Mouse (Mus musculus): ENCODE data around the gene Lrch1.

Gene Lrch1

DNA sequence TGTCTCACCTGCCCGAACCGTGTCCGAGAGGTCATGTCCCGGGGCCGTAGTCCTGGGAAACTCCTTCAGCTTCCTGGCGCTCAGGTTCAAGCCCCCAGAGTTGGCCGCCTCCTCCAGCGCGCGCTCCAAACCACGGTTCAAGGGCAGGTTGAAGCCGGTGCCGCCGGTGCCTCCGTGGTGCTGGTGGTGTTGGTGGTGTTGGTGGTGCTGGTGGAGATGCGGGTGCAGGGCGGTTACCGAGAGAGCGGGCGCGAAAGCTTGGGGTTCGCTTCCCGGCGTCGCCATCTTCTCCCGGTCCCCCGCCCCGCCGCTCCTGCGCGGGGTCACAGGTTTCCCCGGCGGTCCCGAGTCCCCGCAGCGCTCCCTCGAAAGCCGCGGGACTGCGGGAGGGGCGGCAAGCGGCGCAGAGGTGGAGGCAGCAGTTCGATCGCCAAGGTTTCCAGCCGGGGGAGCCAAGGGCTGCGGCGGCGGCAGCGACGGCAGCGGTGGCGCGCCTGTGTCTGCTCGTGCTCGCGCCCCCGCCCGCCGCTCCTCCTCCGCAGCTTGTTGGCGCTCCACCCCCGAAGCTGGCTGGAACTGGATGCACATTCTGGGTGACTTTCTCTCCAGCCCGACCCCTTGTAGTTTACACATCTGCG lies at the start of gene Lrch1:
TSS of gene Lrch1 (minus strand) at position 501 of the 638 bp plus-strand sequence.
- peak; percentile 84 for DNase-seq

DNA sequence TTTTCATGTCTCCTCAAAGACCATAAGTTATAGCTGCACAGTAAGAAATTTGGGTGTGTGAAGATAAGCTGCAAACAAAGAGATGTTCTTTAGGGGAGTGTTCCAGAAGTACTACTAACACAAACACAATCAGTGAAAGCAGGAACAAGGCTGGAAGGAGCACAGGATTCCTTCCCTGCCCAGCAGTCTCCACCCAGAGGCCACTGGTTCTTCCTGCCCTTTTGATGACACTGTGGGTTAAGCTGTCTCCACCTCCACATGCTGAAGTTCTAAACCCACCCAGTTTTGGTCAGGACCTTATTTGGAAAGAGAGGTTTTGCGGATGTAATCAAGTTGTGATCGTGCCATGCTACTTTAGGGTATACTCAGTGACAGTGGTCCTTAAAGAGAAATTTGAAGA lies 49.4 kb upstream of the Lrch1 start:
- no peak for DNase-seq

DNA sequence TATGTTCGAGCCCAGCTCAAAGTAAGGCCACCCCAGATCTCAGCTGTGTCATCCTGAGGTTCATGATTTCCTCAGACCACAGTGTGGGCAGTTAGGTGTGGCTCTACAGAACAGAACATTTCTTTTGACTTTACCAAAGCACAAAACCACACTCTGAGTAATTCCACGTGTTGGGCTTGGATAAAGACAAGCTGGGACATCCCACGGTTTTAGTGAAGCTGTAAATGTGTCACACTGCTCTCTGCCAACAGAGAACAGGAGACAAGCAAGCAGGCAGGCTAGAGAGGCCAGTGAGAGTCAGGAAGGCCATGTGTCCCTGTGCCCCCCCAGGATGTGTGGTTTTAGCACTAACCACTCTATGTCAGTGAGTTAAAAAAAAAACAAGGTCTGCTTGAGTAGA lies 48.9 kb upstream of the Lrch1 start:
- no peak for DNase-seq

DNA sequence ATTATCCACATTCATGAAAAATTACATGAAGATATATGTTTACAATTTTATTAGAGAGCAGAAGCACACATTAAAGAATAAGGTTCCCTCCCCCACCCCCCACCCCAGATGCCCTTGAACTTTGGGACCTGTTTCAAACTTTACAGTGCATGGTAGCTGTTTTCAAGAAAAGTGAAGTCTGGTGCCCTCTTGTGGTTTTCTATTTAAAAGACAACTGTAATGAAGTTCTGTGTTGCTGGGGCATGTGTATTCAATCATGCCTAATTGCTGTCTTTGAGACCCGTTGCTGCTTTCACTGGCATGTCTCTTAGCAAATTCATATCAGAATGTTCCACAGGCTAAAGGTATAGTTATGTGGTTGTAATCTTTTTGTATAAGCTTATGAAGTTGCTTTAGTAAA lies 42.8 kb upstream of the Lrch1 start:
- DNase-seq, result peak; percentile 18

DNA sequence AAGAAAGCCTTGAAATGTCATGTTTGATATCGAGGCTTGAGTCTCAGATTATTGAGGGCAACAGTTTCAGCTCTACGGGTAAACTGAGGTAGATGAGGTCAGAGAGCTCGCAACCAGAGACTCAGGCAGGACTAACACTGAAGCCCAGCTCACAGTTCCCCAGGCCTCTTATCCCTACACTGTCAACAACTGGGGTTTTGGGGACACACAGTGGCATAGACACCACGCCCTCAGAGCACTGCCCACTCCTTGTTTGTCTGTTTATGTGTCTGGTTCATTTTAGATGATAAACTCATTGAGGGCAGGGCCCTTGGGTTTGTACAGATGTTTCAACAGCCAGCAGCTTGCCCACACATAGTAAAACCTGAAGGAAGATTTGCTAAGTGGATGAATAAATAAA lies 42.2 kb upstream of the Lrch1 start:
- no peak for DNase-seq

DNA sequence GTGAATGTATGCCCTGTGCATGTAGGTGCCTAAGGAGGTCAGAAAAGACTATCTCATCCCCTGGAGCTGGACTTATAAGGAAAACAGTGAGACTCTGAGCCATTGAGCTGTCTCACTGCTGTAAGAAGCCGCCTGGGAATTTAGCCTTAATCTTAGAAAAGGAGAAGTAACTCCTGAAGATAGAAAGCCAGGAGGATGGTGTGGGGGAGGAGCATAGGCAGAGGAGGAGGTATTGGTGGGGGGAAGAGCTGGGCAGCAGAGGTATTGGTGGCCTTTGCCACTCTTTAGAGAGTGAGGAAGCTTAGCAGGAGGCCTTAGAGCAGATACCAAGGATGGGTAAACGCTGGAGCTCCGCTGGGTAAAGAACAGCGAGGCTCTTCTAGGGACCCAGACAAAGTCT lies 41.6 kb upstream of the Lrch1 start:
- no peak for DNase-seq

DNA sequence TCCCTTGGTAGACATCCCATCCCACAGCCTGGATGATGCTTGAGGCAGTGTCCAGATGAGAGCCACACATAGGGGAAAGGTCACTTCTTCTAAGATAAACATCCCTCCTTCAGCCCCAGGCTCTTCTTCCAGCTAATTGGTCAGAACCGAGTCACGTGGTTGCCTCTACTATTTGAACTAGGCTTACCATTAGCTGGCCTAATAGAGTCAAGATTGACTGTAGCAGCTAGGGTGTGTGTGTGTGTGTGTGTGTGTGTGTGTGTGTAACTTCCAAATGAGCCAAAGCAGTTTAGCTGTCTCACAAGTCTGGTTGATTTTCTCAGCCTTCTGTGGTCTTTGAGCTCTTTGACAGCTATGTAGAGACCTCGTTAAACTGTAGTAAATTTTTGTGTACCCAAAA lies 38.9 kb upstream of the Lrch1 start:
- DNase-seq, result no peak

DNA sequence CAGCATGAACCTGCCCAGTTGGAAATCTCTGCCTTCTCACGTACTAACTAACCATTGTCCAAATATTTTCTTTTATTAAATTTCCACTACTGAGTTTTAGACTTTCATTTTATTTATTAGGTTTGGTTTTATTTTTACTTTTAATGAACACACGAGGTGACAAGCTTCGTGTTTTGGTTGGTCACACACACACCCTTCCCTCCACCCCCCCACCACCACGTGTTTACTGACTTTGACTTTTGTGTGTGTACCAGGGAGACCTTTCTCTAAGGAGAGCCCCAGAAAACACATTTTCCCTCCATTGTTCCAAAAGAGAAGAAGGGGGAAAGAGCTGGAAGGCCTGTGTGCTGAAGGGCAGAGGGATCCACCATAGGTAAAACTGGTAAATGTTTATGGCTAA lies 38.0 kb upstream of the Lrch1 start:
- no peak for DNase-seq

DNA sequence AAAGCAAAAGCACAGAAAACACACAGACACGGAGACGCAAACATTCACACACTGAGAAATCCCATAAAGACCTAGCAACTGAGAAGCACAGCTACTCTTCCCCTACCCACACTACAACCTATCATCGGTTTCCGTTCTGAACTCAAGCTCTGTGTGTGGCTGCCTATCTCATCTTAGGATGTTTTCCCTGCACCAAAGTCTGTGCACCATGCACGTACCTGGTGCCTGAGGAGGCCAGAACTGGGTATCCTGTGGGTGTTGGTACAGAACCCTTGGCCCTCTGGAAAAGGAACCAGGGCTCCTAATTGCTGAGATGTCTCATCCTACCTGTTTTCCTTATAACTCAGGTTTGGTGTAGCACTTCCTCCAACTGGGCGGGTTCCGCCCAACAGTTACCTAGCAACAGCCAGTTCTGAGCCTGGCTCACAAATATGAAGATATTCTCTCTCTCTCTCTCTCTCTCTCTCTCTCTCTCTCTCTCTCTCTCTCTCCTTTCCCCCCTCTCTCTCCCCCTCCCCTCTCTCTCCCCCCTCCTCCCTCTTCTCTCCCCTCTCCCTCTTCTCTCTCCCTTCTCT lies 37.2 kb upstream of the Lrch1 start:
- DNase-seq, result no peak

DNA sequence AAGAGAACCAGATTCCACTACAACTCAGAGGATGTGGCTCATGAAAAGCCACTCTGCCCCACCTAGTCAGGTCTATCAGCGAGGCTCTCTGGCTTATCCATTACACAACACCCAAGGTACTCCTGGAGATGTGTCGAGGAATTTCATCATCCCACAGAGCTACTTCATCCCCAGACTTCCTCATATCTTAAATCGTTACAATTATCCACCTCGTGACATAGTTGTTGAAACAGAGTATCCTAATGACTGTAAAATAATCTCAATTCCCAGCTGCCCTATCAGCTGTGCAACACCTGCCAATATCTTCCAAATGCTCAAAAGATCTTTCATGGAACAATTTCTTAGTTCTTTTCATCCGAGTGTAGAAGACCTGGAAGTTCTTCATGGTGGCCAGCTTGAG lies 35.4 kb upstream of the Lrch1 start:
- no peak for DNase-seq

DNA sequence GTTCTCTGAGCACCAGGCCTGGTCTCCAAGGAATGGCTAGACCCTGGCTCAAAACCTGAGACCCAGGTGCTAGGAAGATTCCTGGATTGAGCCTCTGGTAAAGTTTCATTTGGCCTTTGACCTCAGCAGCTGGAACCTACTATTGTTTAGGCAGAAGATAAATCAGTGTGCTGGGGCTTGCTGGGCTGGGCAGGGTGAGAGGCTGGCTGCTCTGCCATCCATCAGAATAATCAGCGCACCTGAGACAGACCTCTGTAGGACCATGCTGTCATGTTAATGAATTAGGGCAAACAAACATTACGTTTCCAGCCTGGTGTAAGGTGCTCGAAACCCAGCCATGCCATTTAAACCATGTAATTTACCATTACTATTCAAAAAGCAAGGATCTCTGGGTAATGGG lies 33.3 kb upstream of the Lrch1 start:
- no peak for DNase-seq

DNA sequence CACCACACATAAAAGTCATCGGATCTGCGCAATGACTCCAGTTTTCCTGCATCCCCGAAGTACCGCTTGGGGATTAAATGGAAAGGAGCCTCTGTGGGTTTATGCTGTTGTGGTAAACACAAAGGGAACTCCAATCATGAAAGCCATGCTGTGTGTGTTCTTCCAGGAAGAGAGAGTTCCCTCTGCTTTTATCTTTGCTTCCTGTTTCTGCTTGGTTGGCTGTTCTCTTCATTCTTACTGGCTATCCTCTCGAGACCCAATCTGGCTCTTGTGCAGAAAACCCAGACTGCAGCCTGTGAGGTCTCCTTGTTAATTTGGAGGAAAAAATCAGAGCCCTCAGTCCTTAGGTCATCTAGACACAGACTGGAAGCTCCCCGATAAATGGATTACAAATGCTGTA lies 29.3 kb upstream of the Lrch1 start:
- no peak for DNase-seq

DNA sequence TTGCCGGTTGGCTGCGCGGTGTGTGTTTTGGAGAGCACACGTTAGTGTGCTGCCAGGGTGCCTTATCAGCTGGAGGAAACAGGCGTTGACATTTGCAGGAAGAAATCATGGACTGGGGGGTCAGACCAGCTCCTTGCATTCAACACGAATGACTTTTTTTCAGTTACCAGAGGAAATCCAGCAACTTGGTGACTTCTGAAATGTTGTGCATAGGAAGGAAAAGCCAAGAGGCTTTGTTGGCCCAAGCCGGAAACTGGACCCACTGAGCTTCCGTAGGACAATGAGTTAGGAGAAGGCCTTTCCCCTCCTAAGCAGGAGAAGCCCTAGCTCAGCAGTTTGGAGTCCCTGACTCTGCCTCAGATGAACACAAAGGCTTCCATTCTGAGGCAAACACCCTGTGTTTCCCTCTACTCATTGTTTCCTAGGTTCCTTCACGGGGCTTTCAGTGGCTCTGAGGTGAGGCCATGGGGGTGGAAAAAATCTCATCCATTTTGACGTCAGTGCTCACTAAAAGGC lies 26.5 kb upstream of the Lrch1 start:
- no peak for DNase-seq

DNA sequence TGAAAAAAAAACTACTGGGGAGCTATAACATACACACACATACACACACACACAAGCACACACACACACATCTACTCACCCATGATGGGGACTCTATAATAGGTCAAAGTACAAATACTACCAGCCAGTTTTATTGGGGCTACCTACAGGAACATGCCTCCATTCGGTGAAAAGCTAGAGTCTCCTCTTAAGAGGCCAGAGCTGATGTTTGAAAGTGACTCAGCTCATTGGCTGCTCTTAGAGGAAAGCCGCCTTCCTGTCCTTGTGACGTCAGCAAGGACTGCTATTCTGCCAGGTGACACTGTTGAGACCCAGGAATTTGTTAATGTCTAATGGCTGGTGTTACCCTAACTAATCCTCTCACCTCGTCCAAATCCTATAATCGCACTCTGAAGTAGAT lies 25.0 kb upstream of the Lrch1 start:
- DNase-seq, result no peak

DNA sequence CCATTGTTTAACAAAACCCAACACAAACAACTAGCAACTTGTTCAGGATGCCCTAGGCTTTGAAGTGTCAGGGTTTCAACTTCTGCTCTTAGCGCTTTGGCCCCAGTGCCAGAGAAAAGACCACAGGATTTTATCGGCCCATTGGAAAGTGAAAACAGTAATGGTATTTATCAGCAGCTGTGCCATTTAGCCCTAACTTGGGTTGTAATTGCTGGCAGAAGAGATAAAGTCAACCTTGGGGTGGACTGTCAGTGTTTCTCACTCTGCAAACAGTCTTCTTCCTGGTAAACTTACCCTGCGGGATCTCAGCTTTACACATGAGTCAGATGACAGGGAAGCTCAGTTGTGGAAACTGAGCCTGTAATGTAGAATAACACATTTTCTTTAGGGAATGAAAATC lies 24.5 kb upstream of the Lrch1 start:
- no peak for DNase-seq

DNA sequence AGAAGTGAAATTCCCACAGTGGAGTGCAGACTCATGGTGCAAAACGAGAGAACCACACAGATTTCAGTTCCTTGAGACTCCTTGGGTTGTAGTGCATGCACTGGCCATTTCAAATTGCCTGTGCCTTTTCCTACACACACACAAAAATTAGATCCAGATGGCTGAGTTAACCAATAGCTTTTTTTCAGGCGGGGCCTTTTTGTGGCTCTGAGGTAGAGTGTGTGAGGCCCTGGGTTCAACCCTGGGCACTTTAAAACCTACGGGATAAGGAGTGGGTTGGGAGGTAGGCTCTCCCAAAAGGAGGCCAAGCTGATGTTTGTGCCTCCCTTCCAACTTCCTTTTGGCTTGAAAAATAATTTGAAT lies 15.7 kb upstream of the Lrch1 start:
- no peak for DNase-seq

DNA sequence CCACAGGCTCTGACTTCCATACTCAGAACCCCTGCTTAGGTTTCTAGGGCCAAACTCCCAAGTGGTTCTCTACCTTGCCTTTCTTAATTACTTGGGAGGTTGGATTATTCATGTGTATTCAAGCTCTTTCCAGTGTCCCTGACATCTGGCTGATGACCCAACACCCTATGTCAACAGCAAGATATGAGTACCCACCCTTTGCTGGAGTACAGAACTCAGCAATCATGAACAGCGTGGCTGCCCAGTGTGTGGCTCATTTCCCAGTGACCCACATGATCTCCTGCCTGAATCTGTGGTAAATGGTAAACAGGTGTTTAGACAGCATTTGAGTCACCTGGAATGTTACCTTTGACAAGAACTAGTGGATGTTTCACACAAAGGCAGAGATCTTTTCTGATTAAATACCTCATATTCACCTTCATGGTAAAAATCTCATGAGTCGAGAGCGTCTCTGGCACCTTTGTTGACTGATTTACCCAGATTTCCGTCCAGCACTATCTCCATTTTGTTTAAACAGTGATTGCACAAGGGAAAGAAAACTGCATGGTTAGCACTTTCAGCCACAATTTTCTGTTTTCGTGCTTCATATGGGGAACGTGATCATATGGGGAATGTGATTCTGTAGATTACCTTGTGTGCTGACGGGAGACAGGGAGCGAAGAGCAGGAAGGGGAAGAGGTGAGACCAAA lies 15.2 kb upstream of the Lrch1 start:
- no peak for DNase-seq

DNA sequence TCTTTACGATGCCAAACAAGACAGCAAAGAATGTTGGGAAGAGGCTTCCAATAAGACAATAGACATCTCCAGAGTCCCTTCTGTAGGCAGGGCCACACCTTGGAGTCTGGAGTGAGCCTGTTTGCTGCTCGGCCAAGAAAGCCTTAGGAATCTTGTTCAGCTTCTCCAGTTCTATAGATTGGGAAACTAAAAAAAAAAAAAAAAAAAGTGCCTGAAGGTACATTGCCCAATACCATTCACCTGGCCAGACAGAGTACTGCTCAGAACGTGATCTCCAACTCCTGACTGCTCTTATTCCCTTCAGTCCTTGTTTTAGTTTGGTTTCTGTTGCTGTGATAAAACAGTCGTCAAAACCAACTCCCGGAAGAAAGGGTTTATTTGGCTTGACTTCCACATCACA lies 12.9 kb upstream of the Lrch1 start:
- DNase-seq, result no peak

DNA sequence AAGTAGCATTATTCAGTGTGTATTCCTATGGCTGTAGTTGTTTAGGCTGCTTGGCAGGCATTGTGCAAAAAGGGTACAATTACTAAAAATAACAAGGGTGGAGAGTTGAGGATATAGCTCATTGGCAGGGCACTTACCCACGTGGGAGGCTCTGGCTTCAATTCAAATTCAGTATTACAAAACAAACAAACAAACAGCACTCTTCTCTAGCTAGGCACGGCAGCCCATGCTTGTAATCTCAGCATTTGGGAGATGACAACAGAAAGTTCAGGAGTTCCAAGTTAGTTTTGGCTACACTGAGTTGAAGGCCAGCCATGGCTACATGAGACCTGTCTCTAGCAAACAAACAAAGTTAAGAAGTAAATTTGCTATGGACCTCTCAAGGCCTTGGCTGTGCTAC lies 9.0 kb upstream of the Lrch1 start:
- DNase-seq, result no peak

DNA sequence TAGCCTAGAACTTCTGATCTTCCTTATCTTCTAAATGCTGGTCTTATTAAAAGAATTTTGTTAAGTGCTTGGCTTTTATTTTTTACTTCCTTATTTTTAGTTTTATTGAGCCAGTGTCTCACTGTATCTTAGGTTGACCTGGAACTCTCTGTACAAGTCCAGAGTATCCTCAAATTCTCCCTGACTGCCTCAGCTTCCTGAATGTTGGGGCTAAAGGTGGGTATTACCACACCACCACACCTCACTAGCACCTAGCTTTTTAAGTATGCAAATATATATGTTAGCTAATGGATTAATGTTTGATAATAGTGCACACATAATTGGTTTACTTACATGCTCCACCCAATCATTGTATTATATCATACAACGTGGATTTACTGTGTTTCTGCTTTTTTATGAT lies 8.6 kb upstream of the Lrch1 start:
- no peak for DNase-seq

DNA sequence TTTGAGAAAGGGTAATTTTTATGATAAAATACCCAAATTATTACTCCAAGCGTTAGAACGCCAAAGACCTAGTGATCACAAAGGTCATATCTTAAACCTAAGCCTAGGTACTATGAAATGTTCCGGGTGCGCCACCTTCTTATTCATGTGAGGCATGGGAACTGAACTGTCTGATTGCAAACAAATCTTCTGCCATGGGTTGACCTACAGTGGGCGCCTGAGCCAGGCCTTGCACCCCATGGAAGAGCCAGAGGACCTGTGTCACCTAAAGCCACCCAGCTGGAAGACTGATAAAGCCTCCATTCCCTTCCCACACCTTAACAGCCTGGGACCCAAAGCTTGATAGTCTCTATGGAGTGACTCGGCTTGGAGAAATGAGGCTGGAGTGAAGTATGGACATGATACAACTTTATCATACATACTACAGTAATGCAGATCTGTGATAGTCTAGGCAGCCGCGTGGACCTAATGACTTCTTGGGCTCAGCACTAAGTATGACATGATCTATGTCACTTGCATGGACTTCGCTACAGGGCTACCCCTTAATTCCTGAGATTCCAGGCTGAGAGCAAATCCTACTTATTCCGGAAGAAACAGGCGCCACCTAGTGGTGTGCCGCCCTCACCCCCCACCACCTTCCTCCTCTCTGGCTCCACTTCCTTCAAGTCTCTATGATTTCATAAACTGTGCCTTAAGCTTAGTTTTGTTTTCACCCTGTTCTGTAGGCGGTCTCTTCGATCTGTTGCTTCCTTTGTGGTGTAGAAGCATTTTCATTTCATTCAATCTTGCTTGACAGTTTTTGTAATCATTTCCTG lies 957 bp upstream of the Lrch1 start:
- DNase-seq, result peak; percentile 74

DNA sequence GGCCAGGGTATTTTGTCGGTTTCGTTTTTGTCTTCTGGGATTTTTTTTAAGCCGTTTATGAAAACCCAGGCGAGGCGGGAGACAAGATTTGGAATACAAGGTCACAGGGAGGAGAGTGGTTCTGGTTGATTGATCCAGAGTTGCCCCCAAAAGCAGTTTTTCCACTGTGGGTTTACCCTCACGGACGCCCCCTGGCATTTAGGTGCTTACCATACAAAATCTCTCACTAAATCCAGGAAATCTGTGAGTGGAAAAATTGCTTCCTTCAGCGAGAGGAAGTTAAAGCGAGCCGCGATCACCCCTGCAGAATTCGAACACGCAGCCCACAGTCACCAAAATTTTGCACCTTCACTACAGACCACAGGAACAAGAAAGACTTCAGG lies 329 bp upstream of the Lrch1 start:
- DNase-seq, result no peak

DNA sequence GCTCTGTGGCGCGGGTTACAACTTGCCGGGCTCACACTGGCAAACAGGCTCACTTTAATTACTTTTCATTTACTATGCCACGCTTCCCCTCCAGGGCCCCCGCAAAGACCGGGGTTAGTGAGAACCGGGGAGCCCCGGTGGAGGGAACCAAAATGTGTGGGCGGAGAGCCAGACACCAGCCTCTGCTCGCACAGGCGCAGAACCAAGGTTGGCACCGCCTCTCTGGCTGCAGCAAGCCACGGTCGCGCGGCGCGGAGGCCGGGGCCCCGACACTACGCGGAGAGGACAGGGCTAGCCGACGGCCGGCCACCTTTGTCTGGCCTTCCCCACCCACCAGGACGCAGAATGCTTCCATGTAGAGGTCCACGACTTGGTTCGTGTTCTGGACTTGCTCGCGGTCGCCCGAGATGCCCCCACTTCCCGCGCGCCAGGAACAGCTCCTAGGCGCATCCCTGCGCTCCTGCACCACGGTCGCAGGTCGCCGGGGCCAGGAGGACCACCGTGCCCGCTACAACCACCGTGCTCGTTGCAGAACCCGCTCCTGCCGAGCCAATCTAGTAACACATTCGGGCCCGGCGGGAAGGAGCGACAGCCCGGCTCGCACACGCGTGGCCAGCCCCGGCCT lies 813 bp downstream of the Lrch1 start:
- peak; percentile 86 for DNase-seq
